Mouse (Mus musculus) intestine, postnatal 0 days (tissue): ENCODE measurements at regions not wholly inside any gene's neighbourhood (a gene's known extent, or its start where the extent isn't known, plus 50 kb on each side); places are given as distances from the start of the nearest gene placed in this dataset.

ENCODE experiments used
- ATAC-seq: fragments of 200-750 bp; cut with Nextera tagmentation; 2 replicates; pipeline ENCODE4 v1.8.0; 2017; ENCODE audit warnings: mild to moderate bottlenecking, moderate TSS enrichment, moderate library complexity
- H3K27ac ChIP-seq: fragments of 300-500 bp; sonication (generic); 2 replicates; pipeline ENCODE4 v1.5.1; 2014; ENCODE audit warnings: mild to moderate bottlenecking, low read depth, low read length, moderate library complexity
- H3K27me3 ChIP-seq: fragments of 300-500 bp; sonication (generic); replicated peaks from 2 replicates; pipeline ENCODE4 v1.6.1; 2014; ENCODE audit warnings: low read length, mixed read lengths; ENCODE audit not compliant: control insufficient read depth, insufficient read depth
- H3K36me3 ChIP-seq: fragments of 300-500 bp; sonication (generic); 2 replicates; pipeline ENCODE4 v1.6.1; 2014; ENCODE audit warnings: mild to moderate bottlenecking, moderate library complexity; ENCODE audit not compliant: control insufficient read depth, insufficient read depth
- H3K4me1 ChIP-seq: fragments of 300-500 bp; sonication (generic); replicated peaks from 2 replicates; pipeline ENCODE4 v1.6.1; 2014; ENCODE audit warnings: antibody characterized with exemption, low read length, mixed read lengths; ENCODE audit not compliant: control insufficient read depth, insufficient read depth
- H3K4me2 ChIP-seq: fragments of 300-500 bp; sonication (generic); replicated peaks from 2 replicates; pipeline ENCODE4 v1.6.1; 2014; ENCODE audit warnings: low read depth, mild to moderate bottlenecking, moderate library complexity
- H3K4me3 ChIP-seq: fragments of 300-500 bp; sonication (generic); 2 replicates; pipeline ENCODE4 v1.5.1; 2014; ENCODE audit warnings: low read depth, low read length
- H3K9ac ChIP-seq: fragments of 300-500 bp; sonication (generic); 2 replicates; pipeline ENCODE4 v1.6.1; 2014; ENCODE audit warnings: mild to moderate bottlenecking, low read depth, low read length
- H3K9me3 ChIP-seq: fragments of 300-500 bp; sonication (generic); 2 replicates; pipeline ENCODE4 v1.6.1; 2016; ENCODE audit warnings: mixed run types; ENCODE audit not compliant: control insufficient read depth
- CTCF ChIP-seq: sonication (generic); IDR thresholded peaks from 2 replicates; pipeline ENCODE4 v1.5.1; 2016; ENCODE audit warnings: low read depth, mild to moderate bottlenecking, control low read depth, antibody characterized with exemption, moderate library complexity
- WGBS: fragments of 180-500 bp; shearing (Covaris S2); extraction: QIAGEN DNeasy Blood & Tissue Kit; methylation state at CpG from one replicate; pipeline ENCODE4 v1.1.7; 2014; 5-methylcytosine and 5-hydroxymethylcytosine counted together

DNA sequence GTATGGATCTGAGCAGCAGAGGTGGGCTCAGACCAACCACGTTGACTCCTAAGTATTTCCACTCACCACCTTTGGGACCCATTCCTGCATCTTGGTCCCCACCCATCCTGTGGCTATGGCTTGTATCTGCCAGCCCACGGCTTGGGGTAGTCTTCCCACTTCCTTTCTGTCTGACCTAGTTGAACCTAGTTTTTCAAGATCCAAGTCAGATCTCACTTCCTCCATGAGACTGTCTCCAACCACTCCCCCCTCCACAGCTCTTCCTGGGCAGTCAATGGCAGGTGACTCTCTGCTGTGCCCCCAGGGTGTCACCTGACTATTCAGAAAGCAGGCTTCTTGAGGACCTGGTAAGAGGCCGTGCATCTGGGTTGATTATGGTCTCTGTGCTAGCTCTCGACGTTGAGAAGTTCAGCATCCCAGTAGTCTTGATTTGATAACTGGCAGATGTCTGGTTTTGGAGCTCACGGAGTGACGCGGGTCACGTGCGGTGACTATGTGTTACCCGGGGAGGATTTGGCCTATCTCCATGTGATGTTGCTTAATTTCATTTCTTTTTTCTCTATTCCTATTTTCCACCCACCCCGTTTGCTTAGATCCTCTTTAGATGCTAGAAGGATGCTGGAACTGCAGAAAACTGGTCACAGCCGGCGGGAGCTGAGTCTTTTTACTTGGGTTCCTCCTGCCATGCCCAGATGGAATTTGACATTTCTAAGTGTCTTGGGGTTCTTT lies 147.5 kb upstream of the Mrps10 start:
- Histone ChIP-seq H3K4me3 (no peak overlapping the region), H3K9ac (no peak overlapping the region), H3K4me1 (no peaks in the 10 kb centered on the region), H3K27ac (no peak overlapping the region), H3K36me3 (no peaks in the 10 kb centered on the region), H3K4me2 (no peak overlapping the region), H3K27me3 (no peaks in the 10 kb centered on the region), H3K9me3 (no peaks in the 10 kb centered on the region)
- no peak for TF ChIP-seq CTCF
- 91% methylated on average over 14 of the region's 14 CpGs for WGBS
- ATAC-seq, result no peak

DNA sequence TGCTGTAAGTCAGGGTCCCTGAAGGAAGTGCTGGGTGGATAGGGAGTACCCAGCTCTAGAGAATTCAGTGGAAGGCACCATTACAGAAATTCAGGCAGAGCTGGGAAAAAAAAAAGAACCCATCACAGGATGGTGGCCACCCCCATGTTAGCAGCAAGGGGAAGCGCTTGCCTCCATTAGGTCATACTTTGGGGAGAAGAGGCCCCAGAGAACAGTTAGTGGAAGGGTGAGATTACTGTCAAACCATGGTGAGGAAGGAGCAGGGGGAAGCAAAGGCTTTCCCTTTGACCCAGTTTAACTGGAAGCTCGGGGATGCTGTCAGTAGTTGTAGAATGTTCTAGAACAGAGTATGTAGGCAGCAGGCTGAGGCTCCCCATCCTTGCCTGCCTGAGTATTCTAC lies 148.8 kb upstream of the Mrps10 start:
- no peaks in the 10 kb centered on the region for H3K36me3 ChIP-seq
- H3K27ac ChIP-seq, result no peak overlapping the region
- H3K4me3 ChIP-seq, result no peak overlapping the region
- no peaks in the 10 kb centered on the region for H3K27me3 ChIP-seq
- no peak overlapping the region for H3K4me2 ChIP-seq
- no peak overlapping the region for H3K9ac ChIP-seq
- WGBS, result 92% methylated on average over 2 of the region's 2 CpGs
- H3K4me1 ChIP-seq, result no peaks in the 10 kb centered on the region
- H3K9me3 ChIP-seq, result no peaks in the 10 kb centered on the region
- TF ChIP-seq CTCF, result no peak
- no peak for ATAC-seq

DNA sequence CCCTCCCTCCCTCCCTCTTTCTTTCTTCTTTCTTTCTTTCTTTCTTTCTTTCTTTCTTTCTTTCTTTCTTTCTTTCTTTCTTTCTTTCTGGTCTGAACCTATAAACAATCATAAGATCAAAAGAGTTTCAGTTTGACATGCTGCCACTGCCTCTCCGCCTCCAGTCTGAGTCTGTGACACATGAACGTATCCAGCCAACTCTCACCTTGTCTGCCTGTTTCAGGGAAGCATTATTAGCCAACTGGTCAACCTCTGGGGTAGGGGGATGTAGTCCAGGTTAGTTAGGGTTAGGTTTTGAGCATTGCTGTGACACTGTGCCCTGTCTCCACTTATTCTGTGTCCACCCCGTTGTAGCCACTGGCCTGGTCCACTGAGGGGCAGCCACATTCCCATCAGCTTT lies 152.2 kb upstream of the Mrps10 start:
- H3K4me2 ChIP-seq, result no peak overlapping the region
- H3K27me3 ChIP-seq, result no peaks in the 10 kb centered on the region
- H3K27ac ChIP-seq, result no peak overlapping the region
- ATAC-seq, result no peak
- WGBS, result 94% methylated on average over 3 of the region's 3 CpGs
- H3K9me3 ChIP-seq, result no peaks in the 10 kb centered on the region
- no peaks in the 10 kb centered on the region for H3K4me1 ChIP-seq
- no peaks in the 10 kb centered on the region for H3K36me3 ChIP-seq
- H3K9ac ChIP-seq, result no peak overlapping the region
- no peak for TF ChIP-seq CTCF
- no peak overlapping the region for H3K4me3 ChIP-seq

DNA sequence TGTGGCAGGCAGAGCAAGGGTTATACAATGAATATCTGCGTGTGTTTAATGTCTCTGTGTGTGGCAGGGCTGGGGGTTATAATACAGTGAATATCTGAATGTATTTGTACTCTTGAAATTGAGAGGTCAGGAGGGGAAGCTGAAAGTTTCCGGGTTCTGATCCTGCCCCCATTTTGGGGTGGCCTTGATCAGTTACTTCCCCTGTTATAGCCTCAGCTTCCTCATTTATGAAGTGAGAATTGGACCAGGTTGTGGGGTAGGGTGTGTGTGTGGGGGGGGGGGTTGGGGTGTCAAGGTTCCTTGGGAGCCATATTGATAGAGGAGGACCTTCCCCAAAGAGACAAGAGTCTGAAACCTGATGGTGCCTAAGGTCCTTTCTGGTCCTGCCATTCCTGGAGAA lies 152.8 kb upstream of the Mrps10 start:
- Histone ChIP-seq H3K27me3 (no peaks in the 10 kb centered on the region), H3K4me1 (no peaks in the 10 kb centered on the region), H3K9ac (no peak overlapping the region), H3K36me3 (no peaks in the 10 kb centered on the region), H3K27ac (no peak overlapping the region), H3K4me2 (no peak overlapping the region), H3K9me3 (no peaks in the 10 kb centered on the region), H3K4me3 (no peak overlapping the region)
- 83% methylated on average over 2 of the region's 2 CpGs for WGBS
- TF ChIP-seq CTCF, result no peak
- no peak for ATAC-seq

DNA sequence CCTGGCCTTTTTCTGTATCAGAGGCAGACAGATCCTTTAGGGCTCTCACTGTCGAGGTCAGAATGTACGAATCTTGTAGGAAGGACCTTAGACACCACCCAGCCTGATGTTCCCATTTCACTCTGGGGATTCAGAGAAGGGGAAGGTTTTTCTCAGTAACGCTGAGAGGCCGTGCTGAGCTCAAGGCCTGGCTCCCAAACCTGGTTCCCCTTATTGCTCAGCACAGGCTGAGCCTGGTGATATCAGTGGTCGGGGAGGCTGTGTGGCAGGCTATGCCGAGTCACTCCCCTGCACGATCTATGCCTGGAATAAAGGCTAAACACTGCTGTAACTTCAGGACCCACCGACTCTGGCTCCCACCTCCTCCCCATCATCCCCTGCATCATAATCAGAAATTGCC lies 154.6 kb upstream of the Mrps10 start:
- H3K27me3 ChIP-seq, result no peaks in the 10 kb centered on the region
- ATAC-seq, result no peak
- no peaks in the 10 kb centered on the region for H3K9me3 ChIP-seq
- H3K9ac ChIP-seq, result no peak overlapping the region
- no peaks in the 10 kb centered on the region for H3K36me3 ChIP-seq
- H3K4me1 ChIP-seq, result no peaks in the 10 kb centered on the region
- H3K4me2 ChIP-seq, result no peak overlapping the region
- H3K27ac ChIP-seq, result no peak overlapping the region
- 96% methylated on average over 8 of the region's 8 CpGs for WGBS
- no peak for TF ChIP-seq CTCF
- H3K4me3 ChIP-seq, result no peak overlapping the region

DNA sequence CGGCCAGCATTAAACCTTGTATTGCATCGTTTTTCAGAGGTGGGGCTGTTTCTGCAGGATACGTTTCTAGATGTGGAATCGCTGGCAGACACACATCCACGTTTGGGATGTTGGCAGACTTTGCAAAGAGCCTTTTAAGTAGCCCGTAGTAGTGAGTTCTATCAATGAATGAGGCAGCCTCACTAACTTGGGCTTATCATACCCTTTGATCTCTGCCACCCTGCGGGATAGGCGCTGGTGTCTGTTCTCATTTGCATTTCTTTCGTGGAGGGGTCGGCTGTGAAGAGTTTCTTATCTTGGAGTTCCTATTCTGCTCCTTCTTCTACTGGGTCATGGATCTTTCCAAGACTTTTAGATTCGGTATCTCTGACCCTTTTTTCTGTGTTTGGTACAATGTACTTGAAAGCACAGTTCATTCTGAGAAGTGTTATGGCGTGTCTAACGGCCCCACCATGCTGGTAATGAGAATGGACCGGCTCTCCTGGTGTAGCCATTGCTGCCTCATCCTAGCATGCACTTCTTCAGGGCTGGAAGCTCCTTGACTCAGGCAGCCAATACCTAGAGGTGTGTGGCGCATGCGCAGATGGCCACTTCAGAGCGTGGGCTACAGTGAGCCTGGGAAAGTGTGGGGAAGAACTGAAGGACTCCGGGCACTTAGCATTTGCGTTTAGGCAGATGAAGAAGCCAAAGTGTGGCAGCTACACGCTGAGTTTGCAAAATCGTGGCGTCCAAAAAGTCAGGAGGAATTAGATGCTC lies 158.1 kb upstream of the Mrps10 start:
- 77% methylated on average over 22 of the region's 22 CpGs for WGBS
- Histone ChIP-seq H3K9me3 (no peaks in the 10 kb centered on the region), H3K4me3 (no peak overlapping the region), H3K36me3 (no peaks in the 10 kb centered on the region), H3K4me2 (no peak overlapping the region), H3K9ac (no peak overlapping the region), H3K27ac (no peak overlapping the region), H3K27me3 (no peaks in the 10 kb centered on the region), H3K4me1 (no peaks in the 10 kb centered on the region)
- ATAC-seq, result no peak
- no peak for TF ChIP-seq CTCF
